Mouse (Mus musculus) urinary bladder, postnatal 36 days (tissue): ENCODE measurements around the gene D430041D05Rik.

ENCODE experiments used
- DNase-seq, 2 experiments: peaks; one replicate each; pipeline ENCODE4 v3.0.0; 2022; ENCODE audit warnings: low spot score in 2 of 2, mixed read lengths in 1 of 2

Gene D430041D05Rik

DNA sequence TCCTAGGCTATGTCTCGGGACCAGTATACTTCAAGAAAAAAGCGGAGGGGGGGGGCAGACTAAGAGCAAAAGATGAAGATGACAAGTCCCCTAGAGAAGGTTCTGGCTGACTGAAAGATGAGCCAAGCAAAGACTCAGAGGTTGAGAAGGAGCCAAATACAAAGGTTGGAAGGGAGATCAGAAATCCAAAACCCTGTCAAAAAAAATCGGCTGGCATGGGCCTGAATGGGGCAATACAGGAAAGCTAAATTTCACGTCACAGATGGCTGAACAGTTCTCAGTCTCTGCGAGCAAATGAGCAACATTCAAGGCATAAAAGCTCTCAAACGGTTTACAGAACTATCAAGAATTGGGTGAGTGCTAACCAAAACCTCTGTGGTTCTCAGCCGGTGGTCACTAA, 2.5 kb downstream of the D430041D05Rik start:
- DNase-seq: no peak

GRCm38 (mm10) chr2:104407913-104408312, 2.9 kb downstream of the D430041D05Rik start:
- DNase-seq: no peak

DNA sequence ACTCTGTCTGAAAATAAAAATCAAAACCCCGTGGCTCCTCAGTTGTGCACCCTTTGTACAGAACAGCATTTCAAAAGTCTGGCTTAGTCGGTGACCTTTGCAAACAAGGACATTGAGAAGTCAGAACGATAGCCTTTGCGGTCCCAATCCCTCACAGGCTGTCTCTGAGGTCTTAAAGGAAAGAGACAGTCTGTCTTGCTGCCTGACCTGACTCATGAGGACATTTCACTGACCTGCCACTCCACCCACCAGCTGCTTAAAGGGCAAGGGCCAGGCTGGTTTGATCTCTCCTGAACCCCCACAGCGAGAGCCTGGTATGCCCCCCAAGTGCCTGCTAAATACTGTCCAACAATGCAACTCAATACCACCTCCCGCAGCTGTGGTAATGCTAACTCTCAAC, 6.8 kb downstream of the D430041D05Rik start:
- no peak for DNase-seq

GRCm38 (mm10) chr2:104398651-104399290, 12.0 kb downstream of the D430041D05Rik start:
- DNase-seq: no peak

DNA sequence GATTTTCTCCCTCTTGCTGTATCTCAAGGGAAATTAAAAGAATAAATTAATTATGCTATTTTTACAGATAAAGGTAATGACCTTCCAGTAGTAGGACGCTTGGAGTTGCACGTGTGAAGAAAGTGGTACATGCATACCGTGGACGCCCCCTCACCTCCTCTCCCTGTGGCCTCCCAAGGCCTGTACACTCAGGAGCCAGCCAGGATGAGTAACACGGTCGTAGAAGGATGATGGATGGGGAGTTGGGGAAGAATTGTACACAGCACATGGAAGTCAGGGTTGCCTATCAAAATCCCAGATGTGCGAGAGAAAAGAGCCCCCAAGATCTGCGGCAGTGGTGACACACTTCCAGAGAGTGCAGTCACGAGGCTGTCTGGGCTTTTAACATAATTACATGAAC, 14.9 kb downstream of the D430041D05Rik start:
- DNase-seq: no peak

DNA sequence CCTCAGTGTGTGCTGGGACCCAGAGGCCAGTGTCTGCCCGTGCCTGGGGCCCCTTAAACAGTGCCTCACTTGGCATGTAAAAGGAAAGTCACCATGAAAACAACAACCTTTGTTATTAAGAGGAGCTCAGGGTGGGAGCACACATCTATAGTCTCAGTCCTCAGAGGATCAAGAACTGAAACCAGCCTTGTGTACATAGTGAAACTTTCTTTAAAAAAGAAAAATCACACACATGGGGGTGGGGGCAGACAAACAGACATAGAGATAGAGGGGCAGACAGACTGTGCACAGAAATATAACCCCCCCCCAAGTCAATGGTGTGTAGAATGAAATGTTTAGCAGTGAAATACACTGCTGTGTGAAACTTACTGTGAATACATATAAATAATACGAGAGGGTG, 16.0 kb downstream of the D430041D05Rik start:
- DNase-seq: no peak

DNA sequence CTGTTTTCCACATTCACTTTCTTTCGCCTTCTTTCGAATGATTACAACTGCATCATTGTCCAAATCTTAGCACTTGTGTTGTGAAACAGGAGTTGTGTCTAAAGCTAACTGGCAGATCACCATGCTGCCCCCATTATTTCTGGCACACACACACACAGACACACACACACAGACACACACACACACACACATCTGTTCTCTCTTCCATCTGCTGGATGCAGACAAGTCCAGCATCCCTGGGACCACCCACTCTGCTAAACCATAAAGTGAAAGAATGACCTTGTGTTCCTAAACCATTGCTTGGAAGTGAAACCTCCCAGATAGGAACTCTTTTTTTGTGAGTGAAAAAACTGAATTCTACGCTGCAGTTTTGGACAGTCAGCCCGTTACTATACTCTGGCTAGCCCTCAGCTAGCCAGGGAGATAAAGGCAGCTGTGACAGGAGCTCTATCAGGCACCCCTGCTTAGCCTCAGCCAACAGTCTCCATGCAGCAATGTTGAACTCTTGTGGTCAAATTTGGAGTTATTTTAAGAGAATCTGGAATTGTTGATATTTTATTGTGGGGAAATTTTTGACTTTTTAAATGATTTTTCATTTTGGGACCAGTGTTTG, 18.0 kb downstream of the D430041D05Rik start:
- DNase-seq: no peak

- DNase-seq: no peak
Measured at GRCm38 (mm10) chr2:104389231-104389630, 21.6 kb downstream of the D430041D05Rik start.

DNA sequence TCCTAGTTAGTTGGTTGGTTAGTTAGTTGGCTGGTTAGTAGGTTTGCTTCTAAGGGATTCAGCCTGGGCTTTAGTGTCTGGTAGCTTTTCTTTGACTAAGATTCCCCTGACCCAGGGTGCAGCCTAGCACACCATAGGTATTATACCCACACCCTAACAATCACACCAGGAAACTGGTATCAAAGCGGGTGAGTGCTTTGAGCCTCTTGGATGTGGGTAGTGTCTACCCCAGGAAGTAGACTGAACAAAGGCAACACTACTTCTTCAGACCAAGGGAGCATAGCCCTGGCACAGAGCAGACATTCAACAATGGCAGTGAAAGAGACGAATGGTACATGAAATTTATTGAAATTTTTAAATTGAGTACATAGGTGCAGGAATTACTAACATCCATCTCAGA, 24.9 kb downstream of the D430041D05Rik start:
- no peak for DNase-seq

DNA sequence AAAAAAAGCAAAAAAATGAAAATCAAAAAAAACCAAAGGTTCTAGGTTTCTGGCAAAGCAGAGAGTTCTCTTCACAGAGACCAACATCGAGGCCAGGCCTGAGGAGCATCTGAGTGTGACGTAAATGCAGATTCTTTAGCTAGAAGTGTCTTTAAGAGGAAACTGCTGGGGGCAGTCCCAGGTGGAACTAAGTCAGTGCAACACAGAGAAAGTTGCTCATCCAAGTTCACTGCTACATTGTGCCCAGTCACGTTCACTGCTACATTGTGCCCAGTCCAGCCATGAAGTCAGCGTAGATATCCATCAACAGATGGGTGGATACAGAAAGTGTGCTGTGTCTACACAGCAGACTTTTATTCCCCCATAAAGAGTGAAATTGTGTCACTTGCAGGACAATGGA, 27.2 kb downstream of the D430041D05Rik start:
- no peak for DNase-seq

GRCm38 (mm10) chr2:104382813-104383212, 28.0 kb downstream of the D430041D05Rik start:
- DNase-seq: no peak

DNA sequence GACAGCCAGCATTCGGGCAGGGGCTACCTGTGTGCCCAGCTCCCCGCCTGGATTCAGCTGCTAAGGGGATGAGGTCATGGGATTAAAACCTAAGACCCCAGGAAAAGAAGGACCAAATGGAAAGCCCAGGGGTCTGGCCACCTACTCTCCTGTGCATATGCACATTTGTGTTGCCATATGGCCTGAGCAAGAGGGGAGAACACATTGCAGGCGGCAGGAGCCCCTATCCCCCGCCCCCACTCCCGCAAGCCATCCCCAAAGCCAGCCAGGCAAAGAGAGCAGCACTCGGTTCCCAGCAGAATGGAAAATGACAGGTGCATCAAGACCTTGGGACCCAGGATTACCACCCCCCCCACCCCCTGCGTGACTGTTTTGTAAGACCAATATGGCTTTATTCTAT, 31.5 kb downstream of the D430041D05Rik start:
- DNase-seq: no peak

GRCm38 (mm10) chr2:104378791-104379190, 32.0 kb downstream of the D430041D05Rik start:
- no peak for DNase-seq

GRCm38 (mm10) chr2:104377990-104378389, 32.8 kb downstream of the D430041D05Rik start:
- peak in 1 of 2 experiments; percentile 3 for DNase-seq

- DNase-seq: no peak
Measured at GRCm38 (mm10) chr2:104372156-104372555, 38.7 kb downstream of the D430041D05Rik start.

GRCm38 (mm10) chr2:104371606-104372130, 39.1 kb downstream of the D430041D05Rik start:
- no peak for DNase-seq

DNA sequence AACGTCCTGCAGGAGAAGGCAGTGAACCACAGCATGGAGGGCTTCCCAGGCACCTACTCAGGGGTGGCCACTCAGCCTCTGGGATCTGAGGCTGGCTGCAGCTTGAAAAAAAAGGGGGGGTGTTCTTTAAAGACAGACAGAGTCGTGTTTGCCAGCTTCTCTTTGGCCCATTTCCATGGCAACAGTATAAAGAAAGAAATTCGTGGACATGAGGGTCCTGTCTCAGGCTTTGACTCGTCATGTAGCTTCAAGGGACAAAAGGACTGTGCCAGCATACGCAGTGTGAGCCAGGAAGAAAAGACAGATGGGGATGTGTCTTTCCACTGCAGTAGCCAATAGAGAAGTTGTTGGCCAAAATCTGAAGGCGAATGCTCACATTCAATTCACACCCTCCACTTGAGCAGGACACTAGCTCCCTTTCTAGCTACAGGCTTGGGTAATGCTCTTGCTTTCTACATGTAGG, 42.9 kb downstream of the D430041D05Rik start:
- DNase-seq: no peak

DNA sequence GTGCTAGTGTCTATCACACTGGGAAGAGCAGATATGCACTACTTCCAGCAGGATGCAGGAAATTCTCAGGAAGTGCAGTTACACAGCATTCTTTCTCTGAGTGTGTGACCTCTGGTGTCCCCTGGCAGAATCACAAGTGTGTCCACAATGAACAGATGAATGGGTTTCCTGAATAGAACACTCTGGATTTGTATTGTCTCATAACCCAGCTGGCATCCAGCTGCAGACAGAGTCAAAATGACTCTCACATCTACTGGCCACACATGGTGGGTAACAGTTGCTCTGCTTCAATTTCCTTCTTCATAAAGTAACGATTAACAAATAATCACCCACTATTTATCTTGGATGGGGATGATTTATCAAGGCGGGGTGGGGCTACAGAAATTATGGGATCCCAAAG, 43.5 kb downstream of the D430041D05Rik start:
- DNase-seq: no peak

DNA sequence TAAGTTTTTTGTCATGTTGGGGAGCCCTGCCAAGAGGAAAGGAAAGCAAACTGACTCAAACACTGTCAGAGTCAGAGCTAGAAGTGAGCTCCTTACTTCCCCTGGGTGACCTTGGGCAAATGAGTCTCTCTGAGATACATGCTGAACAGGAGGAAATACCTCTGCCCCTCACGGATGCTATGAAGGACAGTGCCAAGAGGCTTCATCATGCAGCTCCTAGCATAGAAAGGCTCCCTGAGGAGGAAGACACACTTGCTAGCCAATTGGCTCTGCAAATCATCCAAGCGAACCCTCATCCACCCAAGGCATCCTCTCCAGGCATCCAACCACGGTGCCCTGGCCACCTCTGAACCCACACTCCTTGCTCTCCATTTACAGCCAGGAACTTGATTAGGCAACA, 51.5 kb downstream of the D430041D05Rik start:
- no peak for DNase-seq

DNA sequence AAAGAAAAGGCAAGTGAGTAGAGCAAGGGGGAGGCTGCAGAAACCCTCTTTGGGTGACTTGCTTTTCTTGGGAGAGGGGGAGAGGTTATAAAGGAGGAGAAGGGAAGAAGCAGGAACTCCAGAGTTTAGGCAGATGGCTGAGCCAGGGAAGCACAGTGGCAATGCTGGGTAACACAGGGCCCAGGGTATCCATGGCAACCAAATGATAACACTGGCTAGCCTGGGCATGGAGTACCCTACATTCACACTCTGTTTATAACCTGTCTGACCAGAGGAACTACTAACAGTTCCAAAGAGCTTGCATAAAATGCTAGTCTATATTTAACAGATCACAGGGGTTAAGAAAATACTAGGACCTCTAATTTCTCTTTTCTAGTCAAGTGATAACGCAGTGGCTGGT, 51.9 kb downstream of the D430041D05Rik start:
- no peak for DNase-seq

DNA sequence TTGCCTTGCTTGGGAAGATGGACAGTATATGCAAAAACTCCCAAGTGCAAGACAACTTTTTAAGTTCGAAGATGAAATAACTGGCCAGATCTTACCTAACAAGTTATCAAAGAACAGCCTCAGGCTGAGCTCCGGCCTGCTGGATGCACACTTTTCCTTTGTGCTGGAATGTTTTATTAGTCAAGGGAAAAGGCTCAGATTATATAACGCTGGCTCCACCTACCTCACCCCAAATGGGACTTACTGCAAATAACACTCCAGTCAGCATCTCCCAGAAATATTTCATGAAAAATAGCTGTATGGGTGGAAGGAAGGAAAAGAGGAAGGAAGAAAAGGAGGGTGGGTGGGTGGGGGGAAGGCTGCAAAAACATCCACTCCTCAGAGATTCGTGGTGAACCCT, 54.3 kb downstream of the D430041D05Rik start:
- DNase-seq: no peak

GRCm38 (mm10) chr2:104354117-104354516, 56.7 kb downstream of the D430041D05Rik start:
- DNase-seq: no peak

DNA sequence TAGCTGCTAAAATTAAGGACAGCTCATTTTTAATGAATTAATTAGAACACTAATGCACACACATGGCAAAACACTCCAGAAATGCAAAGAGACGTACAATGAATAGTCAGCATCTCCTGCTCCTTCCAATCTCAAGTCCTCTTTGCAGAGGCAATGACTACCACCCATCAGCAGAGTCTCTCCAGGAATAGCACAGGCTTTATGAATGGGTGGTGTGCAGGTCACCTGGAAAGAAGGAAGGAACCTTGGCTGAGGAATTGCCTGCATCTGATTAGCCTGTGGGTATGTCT, 58.7 kb downstream of the D430041D05Rik start:
- DNase-seq: no peak
